Mouse (Mus musculus) hindbrain, postnatal 0 days (tissue): ENCODE results near the gene Klk9. TPM values are rescaled to one million over a fixed set of nuclear protein-coding genes. Genes with fewer than 3 reads are reported as not detected.

Experiments used
- ATAC-seq: fragments of 200-750 bp; cut with Nextera tagmentation; 2 replicates; pipeline ENCODE4 v1.8.0; 2017; ENCODE audit warnings: mild to moderate bottlenecking, moderate TSS enrichment, moderate library complexity
- DNase-seq: peaks from one replicate; pipeline ENCODE4 v3.0.0-alpha.2; 2015; ENCODE audit warnings: low spot score
- H3K27ac ChIP-seq: fragments of 300-500 bp; sonication (generic); 2 replicates; pipeline ENCODE4 v1.5.1; 2014; ENCODE audit warnings: mild to moderate bottlenecking
- H3K27me3 ChIP-seq: fragments of 300-500 bp; sonication (generic); 2 replicates; pipeline ENCODE4 v1.6.1; 2014; ENCODE audit warnings: low read length, mixed read lengths; ENCODE audit not compliant: insufficient read depth
- H3K36me3 ChIP-seq: fragments of 300-500 bp; sonication (generic); 2 replicates; pipeline ENCODE4 v1.6.1; 2014; ENCODE audit warnings: low read length, mixed read lengths; ENCODE audit not compliant: insufficient read depth
- H3K4me1 ChIP-seq: fragments of 300-500 bp; sonication (generic); 2 replicates; pipeline ENCODE4 v1.6.1; 2014; ENCODE audit warnings: antibody characterized with exemption, low read length, mixed read lengths; ENCODE audit not compliant: insufficient read depth
- H3K4me2 ChIP-seq: fragments of 300-500 bp; sonication (generic); 2 replicates; pipeline ENCODE4 v1.6.1; 2014; ENCODE audit warnings: low read depth, mild to moderate bottlenecking, low read length, moderate library complexity, mixed read lengths
- H3K4me3 ChIP-seq: fragments of 300-500 bp; sonication (generic); 2 replicates; pipeline ENCODE4 v1.5.1; 2014; ENCODE audit warnings: low read length
- H3K9ac ChIP-seq: fragments of 300-500 bp; sonication (generic); replicated peaks from 2 replicates; pipeline ENCODE4 v1.6.1; 2014; ENCODE audit warnings: mild to moderate bottlenecking, low read length, moderate library complexity, mixed read lengths
- H3K9me3 ChIP-seq: fragments of 300-500 bp; sonication (generic); 2 replicates; pipeline ENCODE4 v1.6.1; 2016; ENCODE audit warnings: low read length, mixed read lengths
- CTCF ChIP-seq: IDR thresholded peaks from 2 replicates; pipeline ENCODE4 v1.5.1; 2016; ENCODE audit warnings: antibody characterized with exemption, control low read depth, low read depth
- whole genome bisulfite sequencing: fragments of 180-500 bp; shearing (Covaris S2); extraction: QIAGEN DNeasy Blood & Tissue Kit; methylation state at CpG from one replicate; pipeline ENCODE4 v1.1.7; 2014; 5-methylcytosine and 5-hydroxymethylcytosine counted together
- polyA plus RNA-seq: library from polyadenylated mRNA; unstranded; fragments of >200 nt; fragmentation: Nextera tagmentation; extraction: Ambion mirVana; gene quantifications from 2 replicates; pipeline ENCODE4 v1.2.1, GENCODE M21; 2015
- total RNA-seq: library from RNA; depleted of rRNA; stranded (reverse); fragments of >200 nt; gene quantifications from 2 replicates; pipeline ENCODE4 v1.2.3, GENCODE M21; 2014

Klk9 gene
- total and polyA plus RNA-seq, 2 experiments from 2014 or later, result not detected

GRCm38 (mm10) chr7:43815211-43815610 lies 23.5 kb downstream of the Klk9 start:
- H3K4me1 ChIP-seq, result no peaks in the 10 kb centered on the region
- H3K27ac ChIP-seq, result no peak overlapping the region
- 87% methylated on average over 7 of the region's 7 CpGs for WGBS
- no peak overlapping the region for H3K4me2 ChIP-seq
- no peaks in the 10 kb centered on the region for H3K27me3 ChIP-seq
- H3K36me3 ChIP-seq, result no peaks in the 10 kb centered on the region
- no peak overlapping the region for H3K4me3 ChIP-seq
- no peak overlapping the region for H3K9ac ChIP-seq
- DNase-seq (no peak), ATAC-seq (no peak)
- H3K9me3 ChIP-seq, result no peaks in the 10 kb centered on the region
- TF ChIP-seq CTCF, result no peak

- no peak for ATAC-seq
- no peaks in the 10 kb centered on the region for H3K27me3 ChIP-seq
Observed at GRCm38 (mm10) chr7:43816746-43817145, 25.1 kb downstream of the Klk9 start.

GRCm38 (mm10) chr7:43821581-43821980 lies 29.9 kb downstream of the Klk9 start:
- TF ChIP-seq CTCF, result no peak
- no peak for DNase-seq
- 93% methylated on average over 7 of the region's 7 CpGs for WGBS

More at GRCm38 (mm10) chr7:43816746-43817145, 25.1 kb downstream of the Klk9 start:
- no peak overlapping the region for H3K4me2 ChIP-seq
- H3K27ac ChIP-seq, result no peak overlapping the region
- TF ChIP-seq CTCF, result no peak
- no peaks in the 10 kb centered on the region for H3K36me3 ChIP-seq
- no peaks in the 10 kb centered on the region for H3K4me1 ChIP-seq
- H3K9me3 ChIP-seq, result no peaks in the 10 kb centered on the region
- H3K9ac ChIP-seq, result no peak overlapping the region
- H3K4me3 ChIP-seq, result no peak overlapping the region
- DNase-seq, result no peak

GRCm38 (mm10) chr7:43824199-43824598 lies 32.5 kb downstream of the Klk9 start, which contains the start of gene Klk6:
Klk6 (plus strand) TSS chr7:43824499.
- no peaks in the 10 kb centered on the region for H3K36me3 ChIP-seq
- no peaks in the 10 kb centered on the region for H3K4me1 ChIP-seq
- H3K9me3 ChIP-seq, result no peaks in the 10 kb centered on the region
- 61% methylated on average over 10 of the region's 10 CpGs for WGBS
- H3K27ac ChIP-seq, result no peak within 1 kb of the TSS
- no peak for ATAC-seq
- no peak within 1 kb of the TSS for H3K4me3 ChIP-seq
- H3K27me3 ChIP-seq, result no peaks in the 10 kb centered on the region
- H3K9ac ChIP-seq, result no peak within 1 kb of the TSS
- no peak for DNase-seq
- no peak for TF ChIP-seq CTCF
- H3K4me2 ChIP-seq, result no peak within 1 kb of the TSS

More at GRCm38 (mm10) chr7:43821581-43821980, 29.9 kb downstream of the Klk9 start:
- no peak for ATAC-seq
- no peak overlapping the region for H3K27ac ChIP-seq
- no peak overlapping the region for H3K4me2 ChIP-seq
- H3K4me3 ChIP-seq, result no peak overlapping the region
- H3K36me3 ChIP-seq, result no peaks in the 10 kb centered on the region
- no peaks in the 10 kb centered on the region for H3K9me3 ChIP-seq
- no peaks in the 10 kb centered on the region for H3K27me3 ChIP-seq
- no peak overlapping the region for H3K9ac ChIP-seq
- no peaks in the 10 kb centered on the region for H3K4me1 ChIP-seq

GRCm38 (mm10) chr7:43826056-43826455 lies 34.4 kb downstream of the Klk9 start:
- Histone ChIP-seq H3K4me1 (no peaks in the 10 kb centered on the region), H3K4me3 (no peak overlapping the region), H3K27me3 (no peaks in the 10 kb centered on the region), H3K27ac (no peak overlapping the region), H3K9me3 (no peaks in the 10 kb centered on the region), H3K36me3 (no peaks in the 10 kb centered on the region), H3K9ac (no peak overlapping the region), H3K4me2 (no peak overlapping the region)
- no peak for TF ChIP-seq CTCF
- ATAC-seq, result no peak
- DNase-seq, result no peak
- WGBS, result 94% methylated on average over 5 of the region's 5 CpGs

GRCm38 (mm10) chr7:43827706-43828105 lies 36.0 kb downstream of the Klk9 start:
- H3K27ac ChIP-seq, result no peak overlapping the region
- no peaks in the 10 kb centered on the region for H3K4me1 ChIP-seq
- no peaks in the 10 kb centered on the region for H3K9me3 ChIP-seq
- no peak overlapping the region for H3K4me3 ChIP-seq
- no peaks in the 10 kb centered on the region for H3K36me3 ChIP-seq
- no peak overlapping the region for H3K9ac ChIP-seq
- ATAC-seq (no peak), DNase-seq (no peak)
- TF ChIP-seq CTCF, result no peak
- no peaks in the 10 kb centered on the region for H3K27me3 ChIP-seq
- H3K4me2 ChIP-seq, result no peak overlapping the region
- 79% methylated on average over 4 of the region's 4 CpGs for WGBS

- Histone ChIP-seq H3K9ac (no peak overlapping the region), H3K4me3 (no peak overlapping the region), H3K4me2 (no peak overlapping the region), H3K27ac (no peak overlapping the region), H3K36me3 (no peaks in the 10 kb centered on the region), H3K4me1 (no peaks in the 10 kb centered on the region), H3K27me3 (no peaks in the 10 kb centered on the region), H3K9me3 (no peaks in the 10 kb centered on the region)
- WGBS, result 92% methylated on average over 8 of the region's 8 CpGs
- no peak for TF ChIP-seq CTCF
- DNase-seq (no peak), ATAC-seq (no peak)
Observed at GRCm38 (mm10) chr7:43829006-43829405, 37.3 kb downstream of the Klk9 start.
